Mouse (Mus musculus) v-Abl transformed pro-B cells (cell line): Measurements from ENCODE around the gene Olfr539.
"Not testable (repeated sequence)": the region's sequence is repeated elsewhere in the genome, so short reads cannot be mapped to it uniquely, and the experiment has no call there.

Experiments used
- in situ Hi-C, 2 experiments: fragments of 400-800 bp; cut with MboI; formaldehyde crosslinking; loops; one replicate each; pipeline ENCODE4 v1.15.1; 2025; ENCODE audit not compliant: unreplicated experiment in 2 of 2

Gene Olfr539

DNA sequence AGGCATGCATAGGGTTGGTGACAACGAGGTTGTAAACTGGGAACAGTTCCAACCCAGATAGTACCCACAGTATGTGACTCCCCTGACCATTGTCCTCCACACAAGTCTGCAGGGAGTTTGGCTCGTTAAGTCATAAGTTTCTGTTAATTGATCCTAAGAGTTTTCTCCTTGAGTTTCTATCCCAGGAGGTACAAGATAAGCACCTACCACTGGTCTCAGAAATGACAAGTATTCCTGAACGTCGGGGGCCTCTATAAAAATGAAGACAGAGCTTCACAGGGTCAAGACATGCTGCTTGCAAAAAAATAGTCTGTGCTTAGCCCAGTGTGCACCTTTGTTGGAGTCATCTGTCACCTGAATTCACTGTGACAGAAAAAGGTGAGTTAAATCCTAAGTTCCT is at the start of gene Olfr539:
Gene Olfr539 (plus strand): TSS at position 301 of the 400 bp plus-strand sequence.
- in situ Hi-C loops = no loop called here

DNA sequence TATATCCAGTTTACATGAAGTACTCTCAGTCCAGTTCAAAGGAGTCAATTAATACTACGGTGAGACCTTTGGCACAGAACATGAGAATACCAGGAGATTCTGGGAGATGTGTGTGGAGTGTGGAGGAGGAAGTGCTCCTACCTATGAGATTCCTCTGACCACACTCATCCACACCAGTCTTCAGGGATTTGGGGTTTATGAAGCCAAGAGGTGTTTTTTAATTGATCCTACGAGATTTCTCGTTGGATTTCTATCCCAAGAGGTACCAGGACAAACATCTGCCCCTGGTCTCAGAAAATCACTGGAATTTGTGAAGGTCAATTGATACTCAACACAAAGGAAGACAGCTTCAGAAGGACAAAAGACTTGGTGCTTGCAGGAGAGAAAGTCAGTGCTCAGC is 31.1 kb upstream of the Olfr539 start, which contains the start of gene Olfr61:
Gene Olfr61 (plus strand): TSS at position 301 of the 400 bp plus-strand sequence.
- in situ Hi-C loops = not testable (repeated sequence)

DNA sequence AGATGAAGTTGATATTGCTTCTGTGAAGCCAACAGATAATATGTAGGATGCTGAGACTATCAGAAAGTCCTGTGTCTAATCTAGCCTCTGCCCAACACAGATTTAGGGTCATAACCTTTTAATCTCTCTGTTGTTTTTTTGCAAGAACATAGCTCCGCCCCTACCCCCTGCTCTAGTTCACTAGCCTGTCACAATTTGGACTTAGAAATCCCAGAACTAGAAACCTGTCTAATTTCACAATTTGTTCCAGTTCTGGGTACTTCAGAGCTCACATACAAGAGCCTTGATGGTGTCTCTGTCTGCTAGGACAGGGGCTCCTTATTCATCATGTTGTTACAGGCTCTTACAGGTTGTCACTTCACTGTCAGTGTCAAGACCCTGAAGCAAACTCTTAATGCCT is 29.2 kb upstream of the Olfr539 start:
- in situ Hi-C loops = no loop called here

DNA sequence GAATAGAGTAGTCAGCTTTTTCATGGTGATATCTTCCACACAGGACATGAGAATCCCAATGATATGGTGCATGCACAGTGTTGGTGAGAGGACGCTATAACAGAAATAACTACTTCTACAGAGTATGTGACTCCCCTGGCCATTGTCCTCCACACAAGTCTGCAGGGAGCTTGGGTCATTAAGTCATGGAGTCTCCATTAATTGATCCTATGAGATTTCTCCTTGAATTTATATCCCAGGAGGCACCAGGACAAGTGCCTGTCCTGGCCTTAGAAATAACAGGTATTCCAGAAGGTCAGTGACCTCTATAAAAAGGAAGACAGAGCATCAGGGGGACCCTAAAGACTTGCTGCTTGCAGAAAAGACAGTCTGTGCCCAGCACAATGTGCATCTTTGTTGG is 13.6 kb upstream of the Olfr539 start, which contains the start of gene Olfr53:
Gene Olfr53 (plus strand): TSS at position 301 of the 400 bp plus-strand sequence.
- in situ Hi-C loops = no loop called here

DNA sequence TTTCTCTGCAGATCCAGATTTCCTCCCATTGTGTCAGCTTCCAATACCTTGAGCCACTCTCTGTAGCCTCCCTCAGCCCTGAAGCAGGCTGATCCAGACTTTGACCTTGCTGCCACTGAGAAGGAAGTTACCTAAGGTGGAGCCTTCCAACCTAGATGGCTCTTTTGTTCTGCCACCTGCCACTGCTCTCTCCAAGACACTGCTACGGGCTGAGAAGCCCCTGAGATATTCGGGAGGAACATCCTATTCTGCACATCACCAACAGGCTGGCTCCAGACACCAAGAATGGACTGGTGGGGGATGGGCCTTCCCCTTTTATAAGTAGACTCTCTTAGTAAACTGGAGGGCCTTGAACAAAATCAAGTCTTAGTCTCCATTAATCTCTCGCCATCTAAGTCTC is 11.0 kb downstream of the Olfr539 start:
- in situ Hi-C loops = not testable (repeated sequence)

DNA sequence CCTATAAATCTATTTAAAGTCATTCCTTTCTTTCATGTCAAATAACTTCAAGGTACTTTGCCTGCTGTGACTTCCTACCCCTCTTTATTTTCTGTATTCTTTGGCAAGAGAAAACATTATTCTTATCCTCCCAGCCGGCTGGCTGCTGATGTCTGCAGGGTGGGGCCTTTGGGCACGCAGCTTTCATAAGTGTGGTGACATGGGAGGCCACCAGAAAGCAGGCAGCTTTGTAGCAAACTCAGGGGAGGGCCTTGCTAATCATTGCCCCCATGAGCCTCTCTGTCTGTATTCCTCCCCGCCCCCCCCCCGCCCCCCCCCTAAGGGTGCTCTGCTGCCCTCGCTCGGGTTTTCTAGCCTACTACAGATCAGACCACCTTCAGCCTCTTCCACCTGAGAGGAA is 16.1 kb downstream of the Olfr539 start:
- in situ Hi-C loops = no loop called here

DNA sequence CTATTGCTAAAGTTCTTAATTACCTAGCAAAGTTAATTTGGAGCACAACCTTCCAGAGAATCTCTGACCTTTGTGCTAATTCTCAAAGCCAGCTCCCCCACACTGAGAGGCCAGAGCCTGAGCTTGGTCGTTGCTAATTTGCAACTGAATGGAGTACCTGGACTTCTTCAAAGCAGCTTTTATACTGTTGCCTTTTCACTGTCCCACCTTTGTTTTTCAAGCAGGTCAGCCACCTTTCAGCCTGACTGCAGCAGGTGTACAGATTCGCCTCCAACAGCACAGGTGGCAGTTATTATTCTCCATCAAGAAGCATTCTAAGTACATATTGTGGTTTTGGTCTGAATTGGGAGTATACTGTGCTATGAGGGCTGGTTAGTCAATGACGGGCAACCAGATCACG is 19.9 kb downstream of the Olfr539 start:
- in situ Hi-C loops = not testable (repeated sequence)

DNA sequence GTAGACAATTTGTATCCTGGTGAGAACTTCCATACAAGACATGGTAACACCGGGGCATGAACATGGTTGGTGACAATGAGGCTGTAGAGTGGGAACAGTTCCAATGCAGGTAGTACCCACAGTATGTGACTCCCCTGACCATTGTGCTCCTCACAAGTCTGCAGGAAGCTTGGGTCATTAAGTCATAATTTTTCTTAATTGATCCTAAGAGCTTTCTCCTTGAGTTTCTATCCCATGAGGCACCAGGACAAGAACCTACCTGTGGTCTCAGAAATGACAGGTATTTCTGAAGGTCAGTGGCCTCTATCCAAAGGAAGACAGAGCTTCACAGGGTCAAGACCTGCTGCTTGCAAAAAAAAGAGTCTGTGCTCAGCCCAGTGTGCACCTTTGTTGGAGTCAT is 21.9 kb downstream of the Olfr539 start, which contains the start of gene Olfr45:
Gene Olfr45 (plus strand): TSS at position 301 of the 400 bp plus-strand sequence.
- in situ Hi-C loops = no loop called here

DNA sequence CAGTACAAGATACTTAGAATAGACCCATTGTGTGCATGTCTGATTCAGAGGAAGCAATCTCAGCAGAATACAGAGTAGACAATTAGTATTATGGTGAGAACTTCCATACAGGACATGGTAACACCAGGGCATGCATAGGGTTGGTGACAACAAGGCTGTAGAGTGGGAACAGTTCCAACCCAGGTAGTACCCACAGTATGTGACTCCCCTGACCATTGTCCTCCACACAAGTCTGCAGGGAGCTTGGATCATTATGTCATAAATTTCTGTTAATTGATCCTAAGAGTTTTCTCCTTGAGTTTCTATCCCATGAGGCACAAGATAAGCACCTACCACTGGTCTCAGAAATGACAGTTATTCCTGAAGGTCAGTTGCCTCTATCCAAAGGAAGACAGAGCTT is 37.2 kb downstream of the Olfr539 start, which contains the start of gene Olfr541:
Gene Olfr541 (plus strand): TSS at position 301 of the 400 bp plus-strand sequence.
- in situ Hi-C loops = no loop called here

DNA sequence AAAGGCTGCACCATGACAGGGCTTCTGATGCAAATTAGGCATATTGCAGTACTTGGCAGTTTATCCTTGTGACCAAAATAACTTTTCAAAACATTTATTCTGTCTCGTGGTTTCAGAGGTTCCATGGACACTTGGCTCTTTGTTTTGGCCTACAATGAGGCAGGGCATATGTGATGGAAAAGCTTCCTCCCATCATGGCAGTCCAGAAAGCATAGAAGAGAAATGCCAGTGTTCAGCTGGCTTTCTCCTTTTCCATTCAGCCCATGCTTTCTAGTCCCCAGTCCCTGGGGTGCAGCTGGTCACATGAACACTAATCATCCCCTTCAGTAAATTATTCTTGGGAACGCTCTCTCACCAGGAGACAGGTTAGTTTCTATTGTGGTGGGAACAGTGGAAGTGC is 46.6 kb downstream of the Olfr539 start:
- in situ Hi-C loops = no loop called here

DNA sequence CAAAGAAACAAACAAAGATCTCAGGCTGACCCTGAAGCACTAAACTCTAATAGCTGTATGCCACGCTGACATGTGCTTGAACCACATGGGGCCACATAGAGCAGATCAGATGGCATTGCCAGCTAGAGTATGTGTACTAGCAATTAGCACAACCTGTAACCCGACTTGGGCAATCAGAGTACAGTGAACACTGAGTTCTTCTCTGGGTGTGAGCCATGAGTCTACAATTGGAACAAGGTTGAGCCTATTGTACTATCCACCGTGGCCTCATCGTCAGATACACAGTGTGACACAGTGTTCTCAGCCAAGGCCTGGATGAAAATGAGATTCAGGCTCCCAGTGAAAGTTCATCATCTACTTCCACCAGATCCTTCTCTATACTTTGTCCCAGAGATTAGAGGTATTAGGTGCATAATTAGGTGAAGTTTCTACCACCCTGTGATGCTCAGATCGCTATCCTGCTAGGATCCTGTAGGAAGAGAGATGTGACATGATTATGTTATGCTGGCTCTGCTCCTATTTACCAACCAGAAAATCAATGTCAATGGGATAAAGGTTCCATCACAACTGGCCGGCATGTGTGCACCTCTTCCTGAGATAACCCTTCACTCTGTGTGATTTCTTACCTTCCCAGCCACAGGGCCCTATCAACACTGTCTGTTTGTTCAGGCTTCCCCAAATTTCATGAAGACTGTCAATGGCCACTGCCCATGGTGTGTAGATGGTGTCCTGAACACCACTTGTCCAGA is 48.0 kb downstream of the Olfr539 start:
- in situ Hi-C loops = no loop called here

DNA sequence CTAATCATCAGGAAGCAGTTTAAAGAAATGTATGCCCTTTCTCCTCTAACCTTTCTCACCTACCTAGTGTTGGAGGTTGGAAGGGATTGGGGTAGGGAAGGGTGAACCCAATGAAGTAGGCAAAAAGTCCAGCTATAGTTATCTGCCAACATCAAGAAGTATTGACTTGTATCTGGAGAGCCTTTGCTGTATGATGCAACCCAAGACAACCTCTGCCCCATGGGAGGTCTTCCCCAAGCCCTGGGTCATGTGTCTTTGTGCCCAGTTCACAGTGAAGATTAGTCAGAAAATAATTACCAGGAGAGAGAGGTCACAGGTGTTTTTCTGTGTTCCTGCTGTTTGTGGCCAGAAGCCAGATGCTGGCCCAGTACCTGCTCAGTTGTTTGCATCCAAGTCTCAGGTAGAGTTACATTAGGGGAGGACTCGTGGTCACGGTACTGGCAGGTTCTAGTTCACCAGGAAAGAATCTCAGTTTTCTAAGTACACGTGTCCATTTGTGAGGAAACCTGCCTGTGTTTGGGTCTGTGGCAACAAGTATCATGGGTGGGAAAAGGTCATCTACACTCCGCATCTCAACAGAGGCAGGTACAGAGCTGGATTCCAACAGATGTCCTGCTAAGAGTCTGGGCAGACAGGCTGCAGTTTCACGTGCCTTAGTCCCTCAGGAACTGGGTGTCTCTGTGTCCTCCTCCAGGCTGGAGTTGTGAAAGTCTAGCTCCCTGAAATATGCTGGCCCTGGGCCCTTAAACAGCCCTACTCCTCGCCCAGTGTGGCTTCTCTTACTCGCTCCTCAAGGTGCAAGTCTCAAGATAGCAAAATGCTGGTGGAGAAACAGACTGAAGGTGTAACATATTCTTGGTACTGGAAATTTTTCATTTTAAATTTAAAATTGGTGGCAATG is 57.7 kb downstream of the Olfr539 start:
- in situ Hi-C loops = no loop called here

DNA sequence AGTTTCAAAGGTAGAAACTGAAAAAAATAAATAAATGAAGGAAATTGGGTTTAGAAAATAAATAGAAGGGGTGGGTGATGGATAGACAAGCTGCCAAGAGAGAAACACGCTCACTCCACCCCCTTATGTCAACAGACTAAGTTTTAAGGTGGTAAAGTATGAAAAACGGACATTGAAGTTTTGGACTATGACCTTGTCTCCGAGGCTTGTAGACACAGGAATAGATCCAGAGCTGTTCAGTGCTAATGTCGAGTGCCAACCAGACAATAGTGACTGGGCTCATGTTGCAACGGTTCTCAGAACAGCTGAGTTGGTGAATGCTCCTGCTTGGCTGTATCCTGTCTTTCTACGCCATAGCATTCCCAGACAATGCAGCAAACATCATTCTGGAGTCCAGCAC is 61.4 kb downstream of the Olfr539 start:
- in situ Hi-C loops = no loop called here

DNA sequence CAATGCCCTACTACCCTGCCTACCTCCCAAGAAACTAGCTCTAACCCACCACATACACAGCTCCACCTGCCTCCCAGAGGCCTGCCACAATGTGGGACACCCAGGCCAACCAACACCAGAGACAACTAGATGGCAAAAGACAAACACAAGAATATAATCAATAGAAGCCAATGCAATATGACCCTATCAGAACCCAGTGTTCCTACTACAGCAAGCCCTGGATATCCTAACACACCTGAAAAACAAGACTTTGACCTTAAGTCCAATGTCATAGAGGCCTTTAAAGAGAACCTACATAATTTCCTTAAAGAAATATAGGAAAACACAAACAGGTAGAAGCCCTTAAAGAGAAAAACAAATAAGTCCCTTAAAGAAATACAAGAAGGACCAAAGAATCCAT is 65.8 kb downstream of the Olfr539 start:
- in situ Hi-C loops = no loop called here
